Mouse (Mus musculus): ENCODE measurements at regions not wholly inside any gene's neighbourhood (a gene's known extent, or its start where the extent isn't known, plus 50 kb on each side); places are given as distances from the start of the nearest gene placed in this dataset.

GRCm38 (mm10) chr6:50968546-50968945 lies 314.3 kb upstream of the Npvf start:
- DNase-seq (ENCODE audit: low spot score in 2 of 2): no peak

GRCm38 (mm10) chr6:50969341-50969740 lies 315.1 kb upstream of the Npvf start:
- no peak for DNase-seq (ENCODE audit: low spot score in 2 of 2)

- DNase-seq (ENCODE audit: low spot score in 2 of 2): no peak
Measured at GRCm38 (mm10) chr6:50969997-50970396, 315.8 kb upstream of the Npvf start.

- no peak for DNase-seq (ENCODE audit: low spot score in 2 of 2)
Measured at GRCm38 (mm10) chr6:50970770-50971169, 316.5 kb upstream of the Npvf start.

- DNase-seq (ENCODE audit: low spot score in 2 of 2): no peak
Measured at GRCm38 (mm10) chr6:50972268-50972667, 318.0 kb upstream of the Npvf start.

- no peak for DNase-seq (ENCODE audit: low spot score in 2 of 2)
Measured at GRCm38 (mm10) chr6:50973231-50973654, 319.0 kb upstream of the Npvf start.

GRCm38 (mm10) chr6:50973815-50974214 lies 319.6 kb upstream of the Npvf start:
- no peak for DNase-seq (ENCODE audit: low spot score in 2 of 2)

GRCm38 (mm10) chr6:50974961-50975360 lies 320.7 kb upstream of the Npvf start:
- no peak for DNase-seq (ENCODE audit: low spot score in 2 of 2)

- DNase-seq (ENCODE audit: low spot score in 2 of 2): no peak
Measured at GRCm38 (mm10) chr6:50976973-50977372, 322.7 kb upstream of the Npvf start.

- DNase-seq (ENCODE audit: low spot score in 2 of 2): no peak
Measured at GRCm38 (mm10) chr6:50977381-50977780, 323.1 kb upstream of the Npvf start.

GRCm38 (mm10) chr6:50978016-50978415 lies 323.8 kb upstream of the Npvf start:
- DNase-seq (ENCODE audit: low spot score in 2 of 2): no peak

- DNase-seq (ENCODE audit: low spot score in 2 of 2): no peak
Measured at GRCm38 (mm10) chr6:50978571-50978970, 324.3 kb upstream of the Npvf start.

- DNase-seq (ENCODE audit: low spot score in 2 of 2): no peak
Measured at GRCm38 (mm10) chr6:50979764-50980163, 325.5 kb upstream of the Npvf start.

GRCm38 (mm10) chr6:50980311-50980710 lies 326.1 kb upstream of the Npvf start:
- DNase-seq (ENCODE audit: low spot score in 2 of 2): no peak

- DNase-seq (ENCODE audit: low spot score in 2 of 2): no peak
Measured at GRCm38 (mm10) chr6:50981702-50982309, 327.6 kb upstream of the Npvf start.

- DNase-seq (ENCODE audit: low spot score in 2 of 2): no peak
Measured at GRCm38 (mm10) chr6:50982856-50983255, 328.6 kb upstream of the Npvf start.

- DNase-seq (ENCODE audit: low spot score in 2 of 2): no peak
Measured at GRCm38 (mm10) chr6:50983511-50984099, 329.4 kb upstream of the Npvf start.

- no peak for DNase-seq (ENCODE audit: low spot score in 2 of 2)
Measured at GRCm38 (mm10) chr6:50984157-50984905, 330.1 kb upstream of the Npvf start.

- no peak for DNase-seq (ENCODE audit: low spot score in 2 of 2)
Measured at GRCm38 (mm10) chr6:50986270-50986924, 332.2 kb upstream of the Npvf start.

GRCm38 (mm10) chr6:50988561-50988960 lies 334.3 kb upstream of the Npvf start:
- DNase-seq (ENCODE audit: low spot score in 2 of 2): no peak

GRCm38 (mm10) chr6:50991528-50992125 lies 337.4 kb upstream of the Npvf start:
- no peak for DNase-seq (ENCODE audit: low spot score in 2 of 2)

- no peak for DNase-seq (ENCODE audit: low spot score in 2 of 2)
Measured at GRCm38 (mm10) chr6:50993952-50994351, 339.7 kb upstream of the Npvf start.
